Mouse (Mus musculus) MEL (cell line): Measurements from ENCODE around the gene D630039A03Rik. TPM values are rescaled to one million over a fixed set of nuclear protein-coding genes. Genes with fewer than 3 reads are reported as not detected.

Source experiments
- DNase-seq: peaks from one replicate; pipeline ENCODE4 v3.0.0; 2011; ENCODE audit warnings: low read depth, low spot score
- H3K27ac ChIP-seq: 2 replicates; pipeline ENCODE4 v1.5.1; 2012; ENCODE audit warnings: low read depth, mild to moderate bottlenecking, control low read depth, low read length, moderate library complexity; ENCODE audit not compliant: control insufficient read depth
- H3K27me3 ChIP-seq, 2 experiments: fragments of 150-350 bp in 1 of 2; sonication (generic) in 1 of 2; 2 replicates each; pipeline ENCODE4 v1.6.1; 2012; ENCODE audit warnings: low read length in 2 of 2, mild to moderate bottlenecking in 2 of 2, improper control_type of control experiment in 1 of 2, moderate library complexity in 1 of 2; ENCODE audit not compliant: insufficient read depth in 2 of 2, control insufficient read depth in 1 of 2
- H3K36me3 ChIP-seq, 2 experiments: 2 replicates each; pipeline ENCODE4 v1.6.1; 2012 to 2014; ENCODE audit warnings: low read length in 2 of 2, improper control_type of control experiment in 1 of 2, inconsistent platforms in 1 of 2, mild to moderate bottlenecking in 1 of 2; ENCODE audit not compliant: insufficient read depth in 2 of 2, control insufficient read depth in 1 of 2
- H3K4me1 ChIP-seq, 2 experiments: fragments of 150-350 bp in 1 of 2; sonication (generic) in 1 of 2; 2 replicates each; pipeline ENCODE4 v1.6.1; 2012; ENCODE audit warnings: low read length in 2 of 2, improper control_type of control experiment in 1 of 2, mild to moderate bottlenecking in 1 of 2; ENCODE audit not compliant: insufficient read depth in 2 of 2, control insufficient read depth in 1 of 2
- H3K4me3 ChIP-seq, 2 experiments: fragments of 150-350 bp in 1 of 2; sonication (generic) in 1 of 2; 2 replicates each; pipeline ENCODE4 v1.5.1; 2012; ENCODE audit warnings: low read depth in 2 of 2, low read length in 2 of 2, mild to moderate bottlenecking in 2 of 2, moderate library complexity in 2 of 2, control low read depth in 1 of 2, improper control_type of control experiment in 1 of 2; ENCODE audit not compliant: control insufficient read depth in 1 of 2, insufficient read depth in 1 of 2
- H3K79me2 ChIP-seq: 2 replicates; pipeline ENCODE4 v1.6.1; 2012; ENCODE audit warnings: mild to moderate bottlenecking, low read length, moderate library complexity; ENCODE audit not compliant: control insufficient read depth, poor library complexity, insufficient read depth
- H3K9ac ChIP-seq: 2 replicates; pipeline ENCODE4 v1.6.1; 2012; ENCODE audit warnings: low read depth, mild to moderate bottlenecking, control low read depth, low read length, moderate library complexity; ENCODE audit not compliant: control insufficient read depth, poor library complexity, severe bottlenecking
- H3K9me3 ChIP-seq: fragments of 150-350 bp; sonication (generic); replicated peaks from 2 replicates; pipeline ENCODE4 v1.6.1; 2012; ENCODE audit warnings: mild to moderate bottlenecking, low read length, improper control_type of control experiment, moderate library complexity; ENCODE audit not compliant: insufficient read depth
- CTCF ChIP-seq, 3 experiments: IDR thresholded peaks in 2 of 3; conservative IDR thresholded peaks in 1 of 3; 2 replicates each; pipeline ENCODE4 v1.5.1; 2011 to 2012; ENCODE audit warnings: low read length in 3 of 3, low read depth in 2 of 3, mild to moderate bottlenecking in 2 of 3, improper control_type of control experiment in 1 of 3, inconsistent platforms in 1 of 3, mixed read lengths in 1 of 3, moderate library complexity in 1 of 3; ENCODE audit not compliant: control insufficient read depth in 1 of 3, insufficient read depth in 1 of 3, poor library complexity in 1 of 3, severe bottlenecking in 1 of 3
- E2F4 ChIP-seq: IDR thresholded peaks from 2 replicates; pipeline ENCODE4 v1.6.1; 2011; ENCODE audit warnings: low read depth, low read length, improper control_type of control experiment, borderline replicate concordance
- EP300 ChIP-seq, 2 experiments: IDR thresholded peaks; 2 replicates each; pipeline ENCODE4 v1.6.1; 2011; ENCODE audit warnings: improper control_type of control experiment in 2 of 2, low read length in 2 of 2, low read depth in 1 of 2, mild to moderate bottlenecking in 1 of 2
- ETS1 ChIP-seq: IDR thresholded peaks from 2 replicates; pipeline ENCODE4 v1.6.1; 2012; ENCODE audit warnings: low read depth, mild to moderate bottlenecking, inconsistent platforms, low read length, improper control_type of control experiment, moderate library complexity
- GABPA ChIP-seq: IDR thresholded peaks from 2 replicates; pipeline ENCODE4 v1.6.1; 2012; ENCODE audit warnings: low read depth, mild to moderate bottlenecking, inconsistent platforms, low read length, improper control_type of control experiment, moderate library complexity
- KAT2A ChIP-seq: conservative IDR thresholded peaks from 2 replicates; pipeline ENCODE4 v1.6.1; 2012; ENCODE audit warnings: low read depth, low read length, improper control_type of control experiment, inconsistent platforms
- MAFK ChIP-seq: IDR thresholded peaks from 2 replicates; pipeline ENCODE4 v1.6.1; 2011; ENCODE audit warnings: low read depth, mild to moderate bottlenecking, low read length, improper control_type of control experiment, borderline replicate concordance
- MAZ ChIP-seq: IDR thresholded peaks from 2 replicates; pipeline ENCODE4 v1.6.1; 2012; ENCODE audit warnings: low read depth, mild to moderate bottlenecking, inconsistent platforms, low read length, improper control_type of control experiment
- MEF2A ChIP-seq: IDR thresholded peaks from 2 replicates; pipeline ENCODE4 v1.6.1; 2014; ENCODE audit warnings: low read depth, mild to moderate bottlenecking, inconsistent platforms, low read length, improper control_type of control experiment; ENCODE audit not compliant: poor library complexity, insufficient replicate concordance, severe bottlenecking; ENCODE audit errors: extremely low read depth
- MXI1 ChIP-seq: IDR thresholded peaks from 2 replicates; pipeline ENCODE4 v1.6.1; 2011; ENCODE audit warnings: mild to moderate bottlenecking, low read depth, low read length, improper control_type of control experiment
- MYB ChIP-seq: IDR thresholded peaks from 2 replicates; pipeline ENCODE4 v1.6.1; 2011; ENCODE audit warnings: mild to moderate bottlenecking, low read depth, low read length, improper control_type of control experiment
- NELFE ChIP-seq: IDR thresholded peaks from 2 replicates; pipeline ENCODE4 v1.6.1; 2011; ENCODE audit warnings: low read depth, low read length, improper control_type of control experiment
- NRF1 ChIP-seq: IDR thresholded peaks from 2 replicates; pipeline ENCODE4 v1.6.1; 2014; ENCODE audit warnings: low read depth, mild to moderate bottlenecking, inconsistent platforms, low read length, improper control_type of control experiment, moderate library complexity; ENCODE audit not compliant: poor library complexity, insufficient read depth, severe bottlenecking
- POLR2AphosphoS2 ChIP-seq: IDR thresholded peaks from 2 replicates; pipeline ENCODE4 v1.6.1; 2011; ENCODE audit warnings: low read length, improper control_type of control experiment
- POLR2AphosphoS5 ChIP-seq: IDR thresholded peaks from 2 replicates; pipeline ENCODE4 v1.6.1; 2012; ENCODE audit warnings: low read depth, borderline replicate concordance, mild to moderate bottlenecking, inconsistent platforms, low read length, moderate library complexity, mixed read lengths
- UBTF ChIP-seq: IDR thresholded peaks from 2 replicates; pipeline ENCODE4 v1.6.1; 2012; ENCODE audit warnings: low read depth, mild to moderate bottlenecking, inconsistent platforms, low read length, improper control_type of control experiment, moderate library complexity, borderline replicate concordance; ENCODE audit not compliant: insufficient read depth
- USF1 ChIP-seq: IDR thresholded peaks from 2 replicates; pipeline ENCODE4 v1.6.1; 2014; ENCODE audit warnings: low read depth, mild to moderate bottlenecking, inconsistent platforms, low read length, improper control_type of control experiment, moderate library complexity
- USF2 ChIP-seq, 2 experiments: IDR thresholded peaks; 2 replicates each; pipeline ENCODE4 v1.6.1; 2011 to 2012; ENCODE audit warnings: improper control_type of control experiment in 2 of 2, low read length in 2 of 2, borderline replicate concordance in 1 of 2, inconsistent platforms in 1 of 2, low read depth in 1 of 2, mild to moderate bottlenecking in 1 of 2; ENCODE audit not compliant: insufficient read depth in 1 of 2
- ZKSCAN1 ChIP-seq: IDR thresholded peaks from 2 replicates; pipeline ENCODE4 v1.6.1; 2012; ENCODE audit warnings: low read depth, mild to moderate bottlenecking, inconsistent platforms, low read length, improper control_type of control experiment, moderate library complexity
- polyA plus RNA-seq, 2 experiments: library from polyadenylated mRNA; stranded (reverse) in 1 of 2; unstranded in 1 of 2; fragments of >175 nt in 1 of 2; fragments of >200 nt in 1 of 2; gene quantifications; 2 replicates each; pipeline versions ENCODE4 v1.2.1 to v1.2.4; 2012; ENCODE audit warnings: low replicate concordance in 2 of 2, low read depth in 1 of 2; ENCODE audit not compliant: insufficient read length in 2 of 2, insufficient read depth in 1 of 2, missing spikeins in 1 of 2
- total RNA-seq: library from RNA; depleted of rRNA; stranded (reverse); fragments of 300-350 nt; gene quantifications from 2 replicates; pipeline ENCODE4 v1.2.3, GENCODE M21; 2012

The D630039A03Rik gene
- total and polyA plus RNA-seq, 3 experiments = not detected

- DNase-seq = no peak
- no peaks in the 10 kb centered on the region for H3K36me3 ChIP-seq
- TF ChIP-seq MEF2A (no peak), E2F4 (no peak), UBTF (no peak), USF2 (IDR thresholded peaks at IDR 0.05; ENCODE audit: borderline replicate concordance in 1 of 2, insufficient read depth in 1 of 2, low read depth in 1 of 2, low read length in 2 of 2) (no peak), EP300 (IDR thresholded peaks at IDR 0.05; ENCODE audit: low read depth in 1 of 2, low read length in 2 of 2) (no peak), KAT2A (no peak), MXI1 (no peak), MYB (no peak)
- TF ChIP-seq, all 39 proteins: peak for 0
These were observed 31.6 kb downstream of the D630039A03Rik start for GRCm38 (mm10) chr4:57884511-57884910.

DNA sequence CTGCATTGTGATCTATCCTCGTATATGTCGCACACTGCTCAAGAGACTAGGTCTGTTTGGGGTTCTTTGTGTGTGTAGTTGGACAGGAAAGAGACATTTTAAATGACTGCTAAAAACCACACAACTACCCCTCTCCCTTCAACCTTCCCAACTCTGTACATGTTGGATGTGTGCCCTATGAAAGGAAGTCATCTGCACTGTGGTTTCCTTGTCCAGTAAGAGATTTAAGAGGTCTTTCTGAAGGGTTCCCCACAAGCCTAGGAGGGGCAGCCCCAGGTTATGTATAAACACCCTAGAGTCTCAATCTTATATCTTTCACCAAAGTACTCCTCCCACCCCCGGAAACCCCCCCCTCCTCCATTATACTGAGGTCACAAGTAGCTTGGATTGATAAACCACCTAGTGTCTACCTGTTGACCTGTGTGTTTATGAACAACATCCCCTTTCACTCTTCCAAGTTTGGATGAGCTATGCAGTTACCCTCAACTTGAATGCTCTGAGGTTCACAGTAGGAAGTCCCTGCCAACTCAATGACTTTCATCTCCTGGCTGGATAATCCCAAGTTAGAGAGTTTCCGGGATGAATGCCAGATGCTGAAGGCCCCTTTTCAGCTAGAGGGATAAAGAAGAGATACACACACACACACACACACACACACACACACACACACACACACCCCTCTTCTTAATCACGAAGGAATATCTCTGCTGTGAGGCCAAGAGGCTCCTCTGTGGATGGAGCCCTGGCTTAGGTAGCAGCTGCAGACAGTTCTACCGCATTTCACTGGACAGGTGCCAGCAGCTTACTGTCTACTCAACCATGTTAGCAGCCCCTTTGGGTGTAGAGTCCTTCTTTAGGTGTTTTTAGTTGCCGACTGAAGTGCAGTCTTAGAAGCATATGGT is 32.3 kb downstream of the D630039A03Rik start:
- Histone ChIP-seq H3K36me3 (no peaks in the 10 kb centered on the region), H3K27ac (no peak overlapping the region), H3K9me3 (no peaks in the 10 kb centered on the region), H3K4me3 (no peak overlapping the region), H3K27me3 (no peaks in the 10 kb centered on the region), H3K79me2 (no peaks in the 10 kb centered on the region), H3K9ac (no peak overlapping the region), H3K4me1 (peaks cover 0 to 5% of the 10 kb centered on the region in 2 experiments; a peak in 2 of 4 replicates)
- TF ChIP-seq GABPA = no peak
- no peak for TF ChIP-seq MAZ
- no peak for TF ChIP-seq EP300 (IDR thresholded peaks at IDR 0.05; ENCODE audit: low read depth in 1 of 2, low read length in 2 of 2)
- TF ChIP-seq KAT2A = no peak
- no peak for TF ChIP-seq ETS1
- TF ChIP-seq MAFK = no peak
- TF ChIP-seq USF1 = no peak
- TF ChIP-seq POLR2AphosphoS2 = no peak
- no peak for TF ChIP-seq CTCF (IDR thresholded peaks at IDR 0.05 in 2 of 3, conservative IDR thresholded peaks at IDR 0.05 in 1 of 3; ENCODE audit: control insufficient read depth in 1 of 3, insufficient read depth in 1 of 3, low read depth in 2 of 3, low read length in 3 of 3, poor library complexity in 1 of 3, severe bottlenecking in 1 of 3)
- no peak for TF ChIP-seq ZKSCAN1
- TF ChIP-seq E2F4 = no peak
- no peak for TF ChIP-seq NELFE
- TF ChIP-seq POLR2AphosphoS5 = no peak
- no peak for TF ChIP-seq NRF1
- peak; percentile 75 for DNase-seq

More at GRCm38 (mm10) chr4:57884511-57884910, 31.6 kb downstream of the D630039A03Rik start:
- Histone ChIP-seq H3K27me3 (no peaks in the 10 kb centered on the region), H3K4me1 (peaks cover 0 to 5% of the 10 kb centered on the region in 2 experiments; a peak in 2 of 4 replicates), H3K9ac (no peak overlapping the region), H3K4me3 (no peak overlapping the region), H3K9me3 (no peaks in the 10 kb centered on the region), H3K79me2 (no peaks in the 10 kb centered on the region), H3K27ac (no peak overlapping the region)
